Mouse (Mus musculus) mesoderm, embryonic 11.5 days (tissue): ENCODE measurements at regions not wholly inside any gene's neighbourhood (a gene's known extent, or its start where the extent isn't known, plus 50 kb on each side); places are given as distances from the start of the nearest gene placed in this dataset.
A peak's percentile ranks its signal among the peaks of the same experiment; 100 is the strongest.

Source experiments
- DNase-seq: peaks from one replicate; pipeline ENCODE4 v3.0.0-alpha.2; 2012; ENCODE audit warnings: low read depth, low spot score

GRCm38 (mm10) chr17:88341141-88341540 is 99.4 kb upstream of the Foxn2 start:
- DNase-seq: no peak

DNA sequence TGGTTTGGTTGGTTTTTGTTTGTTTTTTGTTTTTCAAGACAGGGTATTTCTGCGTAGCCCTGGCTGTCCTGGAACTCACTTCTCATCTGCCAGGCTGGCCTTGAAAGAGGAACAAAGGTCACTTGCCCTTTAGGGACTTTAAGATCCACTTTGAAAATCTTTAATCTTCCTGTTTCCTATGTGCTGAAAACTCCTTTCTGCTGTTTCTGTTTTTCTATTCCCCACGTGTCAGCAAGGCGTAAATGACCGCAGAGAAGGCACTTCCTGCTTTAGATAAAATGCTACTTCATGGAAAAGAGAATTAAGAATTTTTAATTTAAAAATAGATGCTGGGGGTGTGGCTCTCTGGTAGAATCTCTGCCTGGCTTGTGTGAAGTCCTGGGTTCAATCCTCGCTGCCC is 98.9 kb upstream of the Foxn2 start:
- no peak for DNase-seq

- no peak for DNase-seq
Observed at GRCm38 (mm10) chr17:88343091-88343783, 97.3 kb upstream of the Foxn2 start.

GRCm38 (mm10) chr17:88345433-88345832 is 95.1 kb upstream of the Foxn2 start:
- DNase-seq: no peak

- no peak for DNase-seq
Observed at GRCm38 (mm10) chr17:88346896-88347295, 93.6 kb upstream of the Foxn2 start.

DNA sequence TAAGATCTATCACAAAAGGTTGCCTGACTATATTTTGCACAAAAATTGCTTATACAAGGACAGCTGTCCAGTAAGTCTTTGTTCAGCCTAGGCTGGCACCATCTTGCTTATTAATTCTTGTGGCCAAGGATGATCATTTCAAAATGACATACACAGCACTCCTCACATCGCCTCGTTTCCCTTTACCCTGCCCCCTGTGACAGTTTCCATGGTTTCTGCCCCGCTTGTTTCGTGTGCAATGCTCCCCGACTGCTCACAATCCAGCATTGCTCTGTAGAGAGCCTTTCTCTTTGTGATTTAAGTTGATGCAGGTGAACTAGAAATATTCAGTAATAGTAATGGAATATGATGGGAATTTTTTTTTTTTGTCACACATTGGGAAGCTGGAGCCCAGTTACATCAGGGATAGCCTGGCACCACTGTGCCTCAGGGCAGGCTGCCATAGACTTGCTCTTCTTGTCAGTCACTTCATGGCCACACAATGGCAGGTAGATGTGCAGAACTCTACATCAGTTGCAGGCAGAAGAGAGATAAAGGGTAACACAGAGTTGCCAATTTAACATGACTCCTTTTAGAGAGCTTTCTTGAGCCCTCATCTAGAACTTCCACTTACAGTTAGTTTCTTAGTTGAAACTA is 90.6 kb upstream of the Foxn2 start:
- DNase-seq: no peak

DNA sequence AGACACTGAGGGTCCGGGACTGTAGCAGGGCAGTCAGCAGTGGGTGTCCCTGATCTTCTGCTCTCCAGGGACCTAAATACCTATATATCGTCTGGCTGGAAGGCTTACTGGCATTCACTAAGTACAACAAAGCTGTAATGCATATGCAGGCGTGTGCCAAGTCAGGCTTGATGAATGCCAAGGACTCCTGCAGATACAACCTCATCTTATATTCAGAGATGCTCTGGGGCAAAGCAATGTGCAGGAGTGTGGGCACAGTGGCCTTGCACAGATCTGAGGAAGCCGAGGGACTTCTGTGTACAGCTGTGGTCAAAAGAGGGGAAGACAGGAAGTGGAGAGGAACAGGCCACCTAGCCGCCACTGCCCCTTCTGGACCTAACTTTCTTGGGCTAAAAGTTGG is 89.5 kb upstream of the Foxn2 start:
- no peak for DNase-seq

- DNase-seq: no peak
Observed at GRCm38 (mm10) chr17:88352960-88353359, 87.6 kb upstream of the Foxn2 start.

DNA sequence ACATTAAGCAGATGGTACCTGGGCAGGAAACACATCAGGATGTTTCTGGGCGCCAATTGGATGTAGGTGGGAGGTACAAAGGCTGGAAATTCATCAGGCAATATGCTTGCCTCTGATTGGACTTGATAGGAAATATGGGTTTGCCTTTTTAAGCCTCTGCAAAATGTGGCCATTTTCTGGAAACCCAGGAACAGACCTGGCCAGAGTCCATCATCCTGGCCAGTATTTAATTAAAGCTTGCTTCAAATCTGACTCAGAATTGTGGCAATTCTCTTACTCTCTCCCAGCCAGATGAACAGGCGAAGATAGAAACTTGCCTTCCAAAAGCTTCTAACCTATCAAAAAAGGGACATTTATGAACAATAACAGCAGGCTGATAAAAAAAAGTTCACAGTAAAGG is 79.3 kb upstream of the Foxn2 start:
- no peak for DNase-seq

DNA sequence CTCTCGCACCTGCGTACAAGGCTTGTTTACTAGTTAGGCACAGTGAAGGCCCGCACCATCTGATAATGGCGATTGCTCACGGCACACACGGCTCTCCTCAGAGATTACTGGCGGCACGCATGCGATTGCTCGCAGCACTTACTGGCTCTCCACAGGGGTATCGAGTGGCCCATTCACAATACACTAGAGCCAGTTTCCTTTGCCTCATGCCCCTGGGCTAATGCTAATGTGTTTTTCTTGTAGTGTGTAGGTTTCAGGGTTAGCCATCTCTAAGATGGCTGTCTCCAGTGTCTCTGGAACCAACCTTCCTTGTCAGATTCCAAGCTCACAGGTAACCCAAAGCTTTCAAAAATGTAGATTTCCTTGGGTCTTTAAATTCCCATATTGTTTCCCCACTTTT is 78.1 kb upstream of the Foxn2 start:
- DNase-seq: no peak

- DNase-seq: no peak
Observed at GRCm38 (mm10) chr17:88367876-88368275, 72.6 kb upstream of the Foxn2 start.

DNA sequence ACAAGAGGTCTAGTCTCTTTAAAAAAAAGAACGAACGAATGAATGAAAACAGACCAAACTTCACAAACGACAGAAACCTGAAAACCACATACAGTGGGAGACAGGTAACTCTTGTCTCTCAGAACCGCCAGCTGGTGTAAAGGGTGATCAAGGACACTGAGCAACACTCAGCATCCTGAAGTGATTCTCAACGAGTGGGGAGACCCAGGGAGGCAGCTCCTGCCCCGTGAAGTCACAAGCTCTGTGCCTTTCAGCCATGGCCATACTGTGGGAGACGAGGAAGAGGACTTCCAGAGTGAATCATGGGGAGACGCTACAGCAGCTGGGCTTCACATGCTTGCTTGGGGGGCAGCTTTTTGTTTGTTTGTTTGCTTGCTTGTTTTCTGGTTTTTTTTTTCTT is 70.5 kb upstream of the Foxn2 start:
- no peak for DNase-seq

- peak; percentile 7 for DNase-seq
Observed at GRCm38 (mm10) chr17:88370676-88371075, 69.8 kb upstream of the Foxn2 start.

DNA sequence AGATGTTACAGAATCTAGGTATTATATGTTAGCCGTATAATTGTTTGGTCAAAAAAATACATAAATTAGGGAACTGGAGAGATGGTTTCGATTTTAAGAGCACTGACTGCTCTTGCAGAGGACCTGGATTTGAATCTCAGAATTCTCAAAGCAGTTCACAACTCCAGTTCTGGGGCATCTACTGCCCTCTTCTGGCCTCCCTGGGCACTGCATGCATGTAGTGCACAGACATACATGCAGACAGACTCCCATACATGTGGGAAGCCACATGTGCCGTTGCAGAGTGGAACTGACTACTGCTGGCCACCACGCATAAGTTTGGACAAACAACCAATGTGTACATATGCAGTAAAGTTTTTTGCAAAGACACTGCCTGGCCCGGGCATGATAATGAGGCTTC is 62.0 kb upstream of the Foxn2 start:
- DNase-seq: no peak

GRCm38 (mm10) chr17:88379389-88379788 is 61.1 kb upstream of the Foxn2 start:
- DNase-seq: no peak

- DNase-seq: no peak
Observed at GRCm38 (mm10) chr17:88381106-88381505, 59.4 kb upstream of the Foxn2 start.

- no peak for DNase-seq
Observed at GRCm38 (mm10) chr17:88383447-88383846, 57.1 kb upstream of the Foxn2 start.

GRCm38 (mm10) chr17:88388441-88388951 is 52.0 kb upstream of the Foxn2 start:
- no peak for DNase-seq

DNA sequence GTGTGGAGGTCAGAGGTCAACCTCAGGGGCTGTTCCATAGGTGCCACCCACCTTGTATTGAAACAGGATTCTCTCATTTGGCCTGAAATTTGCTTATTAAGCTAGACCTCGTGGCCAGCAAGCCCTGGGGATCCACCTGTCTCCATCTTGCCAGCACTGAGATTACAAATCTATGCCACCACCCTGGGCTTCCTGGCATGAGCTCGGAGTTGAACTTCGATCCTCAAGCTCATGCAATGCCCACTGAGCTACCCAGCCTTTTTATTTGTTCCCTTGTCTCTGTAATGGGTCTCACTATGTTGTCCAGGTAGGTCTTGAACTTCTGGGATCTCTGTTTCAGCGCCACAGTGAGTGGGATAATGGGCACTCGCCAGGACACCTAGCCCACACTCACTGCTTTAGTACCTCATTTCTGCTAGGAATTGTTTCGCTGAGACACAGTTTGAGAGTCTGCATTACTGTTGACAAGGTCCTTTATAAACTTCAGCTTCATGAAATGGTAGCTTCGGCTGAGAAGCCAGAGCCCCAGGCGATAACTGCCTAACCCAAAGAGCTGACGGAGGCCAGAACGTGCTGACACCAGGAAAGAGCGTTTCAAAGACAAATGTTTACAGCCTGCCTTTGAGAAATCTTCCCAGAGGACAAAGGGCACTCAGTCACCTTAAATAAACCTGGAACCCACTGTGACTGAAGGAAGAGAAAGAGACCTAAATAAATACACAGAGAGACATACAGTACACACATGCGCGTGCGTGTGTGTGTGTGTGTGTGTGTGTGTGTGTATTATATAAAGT is 50.6 kb upstream of the Foxn2 start:
- DNase-seq: peak; percentile 17
